Mouse (Mus musculus): ENCODE measurements around the gene Fam198b. TPM values are rescaled to one million over a fixed set of nuclear protein-coding genes. Genes with fewer than 3 reads are reported as not detected.

Gene Fam198b
- polyA plus RNA-seq, 1 experiment from 2014 or later = 17.2 TPM

DNA sequence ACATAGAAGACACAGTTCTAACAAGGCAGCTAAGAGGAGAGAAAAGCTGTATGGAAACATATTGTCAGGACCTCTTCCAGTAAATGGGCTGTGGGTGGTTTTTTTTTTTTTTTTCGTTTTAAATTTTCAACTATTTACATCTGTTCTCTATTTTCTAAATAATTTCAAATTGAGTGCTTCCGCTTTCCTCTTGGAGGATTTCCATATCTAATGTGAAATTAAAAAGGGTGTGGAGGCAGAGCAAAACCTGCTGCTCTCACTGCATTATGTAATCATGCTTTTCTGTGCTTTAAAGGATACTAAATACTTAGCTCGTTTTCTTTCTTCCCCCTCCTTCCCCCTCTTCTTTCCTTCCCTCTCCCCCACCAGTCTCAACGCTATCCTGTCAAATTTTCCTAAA, 35.5 kb upstream of the Fam198b start:
- no peaks in the 10 kb centered on the region for H3K9me3 ChIP-seq (ENCODE audit: control insufficient read depth)
- peak overlapping the region; percentile 42; the same call in 1 of the 2 replicates for H3K4me2 ChIP-seq (replicated peaks; ENCODE audit: low read depth)
- no peaks in the 10 kb centered on the region for H3K36me3 ChIP-seq (ENCODE audit: control insufficient read depth, insufficient read depth)
- no peaks in the 10 kb centered on the region for H3K27me3 ChIP-seq (replicated peaks; ENCODE audit: control insufficient read depth, insufficient read depth, low read length)
- no peak for ATAC-seq
- H3K4me3 ChIP-seq (ENCODE audit: low read depth, low read length) = no peak overlapping the region
- H3K4me1 ChIP-seq (replicated peaks; ENCODE audit: control insufficient read depth, insufficient read depth, low read length) = peaks cover 5% of the 10 kb centered on the region; the same call in 1 of the 2 replicates
- WGBS = 12% methylated on average over 4 of the region's 4 CpGs
- peak overlapping the region; percentile 88 for H3K27ac ChIP-seq (ENCODE audit: low read depth, low read length)
- TF ChIP-seq CTCF (IDR thresholded peaks at IDR 0.05; ENCODE audit: low read depth) = no peak
- no peak overlapping the region for H3K9ac ChIP-seq (ENCODE audit: low read depth, low read length)

GRCm38 (mm10) chr3:79849621-79850020, 34.7 kb upstream of the Fam198b start:
- ATAC-seq = peak; percentile 92
- peak overlapping the region; percentile 88 for H3K27ac ChIP-seq (ENCODE audit: low read depth, low read length)
- peak; percentile 30 for TF ChIP-seq CTCF (IDR thresholded peaks at IDR 0.05; ENCODE audit: low read depth)
- no peaks in the 10 kb centered on the region for H3K36me3 ChIP-seq (ENCODE audit: control insufficient read depth, insufficient read depth)
- H3K9me3 ChIP-seq (ENCODE audit: control insufficient read depth) = no peaks in the 10 kb centered on the region
- no peaks in the 10 kb centered on the region for H3K27me3 ChIP-seq (replicated peaks; ENCODE audit: control insufficient read depth, insufficient read depth, low read length)
- WGBS = 42% methylated on average over 2 of the region's 2 CpGs
- no peak overlapping the region for H3K4me3 ChIP-seq (ENCODE audit: low read depth, low read length)
- peaks cover 5% of the 10 kb centered on the region; the same call in 1 of the 2 replicates for H3K4me1 ChIP-seq (replicated peaks; ENCODE audit: control insufficient read depth, insufficient read depth, low read length)
- H3K4me2 ChIP-seq (replicated peaks; ENCODE audit: low read depth) = no peak overlapping the region
- H3K9ac ChIP-seq (ENCODE audit: low read depth, low read length) = no peak overlapping the region

GRCm38 (mm10) chr3:79850656-79851055, 33.7 kb upstream of the Fam198b start:
- 56% methylated on average over 6 of the region's 6 CpGs for WGBS
- TF ChIP-seq CTCF (IDR thresholded peaks at IDR 0.05; ENCODE audit: low read depth) = no peak
- Histone ChIP-seq H3K4me2 (replicated peaks; ENCODE audit: low read depth) (no peak overlapping the region), H3K36me3 (ENCODE audit: control insufficient read depth, insufficient read depth) (no peaks in the 10 kb centered on the region), H3K4me3 (ENCODE audit: low read depth, low read length) (no peak overlapping the region), H3K27me3 (replicated peaks; ENCODE audit: control insufficient read depth, insufficient read depth, low read length) (no peaks in the 10 kb centered on the region), H3K9ac (ENCODE audit: low read depth, low read length) (no peak overlapping the region), H3K4me1 (replicated peaks; ENCODE audit: control insufficient read depth, insufficient read depth, low read length) (peaks cover 5% of the 10 kb centered on the region; the same call in 1 of the 2 replicates), H3K27ac (ENCODE audit: low read depth, low read length) (no peak overlapping the region), H3K9me3 (ENCODE audit: control insufficient read depth) (no peaks in the 10 kb centered on the region)
- no peak for ATAC-seq

DNA sequence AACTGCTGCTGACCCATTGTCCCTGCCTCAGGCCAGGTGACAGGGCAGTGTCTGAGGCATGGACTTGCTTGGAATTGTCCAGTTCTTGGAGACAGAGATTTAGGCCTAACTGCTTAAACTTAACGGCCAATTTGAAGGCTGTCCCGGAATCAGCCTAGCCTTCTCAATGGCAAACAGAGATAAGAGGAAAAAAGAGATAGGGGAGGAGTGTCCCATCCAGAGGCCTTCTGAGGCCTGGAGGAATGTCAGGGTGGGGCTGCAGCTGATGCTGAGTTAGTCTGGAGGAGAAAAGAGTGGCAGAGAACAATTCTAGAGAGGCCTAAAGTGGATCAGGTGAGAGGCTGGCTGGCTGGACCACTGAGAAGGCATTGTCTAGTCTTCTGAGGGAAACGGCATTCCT, 32.2 kb upstream of the Fam198b start:
- H3K4me1 ChIP-seq (replicated peaks; ENCODE audit: control insufficient read depth, insufficient read depth, low read length) = peaks cover 5% of the 10 kb centered on the region; the same call in 1 of the 2 replicates
- H3K4me3 ChIP-seq (ENCODE audit: low read depth, low read length) = no peak overlapping the region
- H3K27me3 ChIP-seq (replicated peaks; ENCODE audit: control insufficient read depth, insufficient read depth, low read length) = no peaks in the 10 kb centered on the region
- no peak for TF ChIP-seq CTCF (IDR thresholded peaks at IDR 0.05; ENCODE audit: low read depth)
- H3K4me2 ChIP-seq (replicated peaks; ENCODE audit: low read depth) = no peak overlapping the region
- 33% methylated on average over 3 of the region's 3 CpGs for WGBS
- H3K27ac ChIP-seq (ENCODE audit: low read depth, low read length) = peak overlapping the region; percentile 84
- no peak; the same call in 1 of the 2 replicates for ATAC-seq
- H3K9ac ChIP-seq (ENCODE audit: low read depth, low read length) = no peak overlapping the region
- H3K36me3 ChIP-seq (ENCODE audit: control insufficient read depth, insufficient read depth) = no peaks in the 10 kb centered on the region
- no peaks in the 10 kb centered on the region for H3K9me3 ChIP-seq (ENCODE audit: control insufficient read depth)

- H3K4me2 ChIP-seq (replicated peaks; ENCODE audit: low read depth) = no peak within 1 kb of the TSS
- TF ChIP-seq CTCF (IDR thresholded peaks at IDR 0.05; ENCODE audit: low read depth) = no peak
- no peaks in the 10 kb centered on the region for H3K27me3 ChIP-seq (replicated peaks; ENCODE audit: control insufficient read depth, insufficient read depth, low read length)
- H3K27ac ChIP-seq (ENCODE audit: low read depth, low read length) = peak within 1 kb of the TSS; percentile 84
- H3K9ac ChIP-seq (ENCODE audit: low read depth, low read length) = no peak within 1 kb of the TSS
- no peaks in the 10 kb centered on the region for H3K9me3 ChIP-seq (ENCODE audit: control insufficient read depth)
- WGBS = 38% methylated on average over 8 of the region's 8 CpGs
- peaks cover 5% of the 10 kb centered on the region; the same call in 1 of the 2 replicates for H3K4me1 ChIP-seq (replicated peaks; ENCODE audit: control insufficient read depth, insufficient read depth, low read length)
- no peak within 1 kb of the TSS for H3K4me3 ChIP-seq (ENCODE audit: low read depth, low read length)
- peak; percentile 28 for ATAC-seq
- no peaks in the 10 kb centered on the region for H3K36me3 ChIP-seq (ENCODE audit: control insufficient read depth, insufficient read depth)
These were observed 31.6 kb upstream of the Fam198b start, which contains the start of gene Tmem144 for GRCm38 (mm10) chr3:79852654-79853166. TSS of gene Tmem144 (minus strand) at chr3:79852773.

DNA sequence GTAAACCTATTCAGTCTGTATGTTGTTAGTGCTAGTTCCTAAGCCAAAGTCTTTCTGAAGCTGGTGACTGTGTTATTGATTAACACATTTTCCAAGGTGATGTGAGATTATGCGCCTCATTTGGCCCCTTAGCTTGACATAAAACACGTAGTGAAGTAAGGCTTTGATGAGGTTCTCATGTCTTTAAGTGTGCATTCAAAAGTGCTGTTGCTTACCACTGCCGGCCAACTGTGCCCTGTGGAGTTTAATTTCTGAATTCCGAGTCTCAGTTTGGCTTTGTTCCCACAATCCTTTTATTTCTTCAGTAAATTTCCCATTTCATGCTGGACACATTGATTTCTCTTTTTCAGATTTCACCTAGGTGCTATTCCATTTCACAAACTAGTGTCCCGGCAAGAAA, 26.6 kb upstream of the Fam198b start:
- Histone ChIP-seq H3K9me3 (ENCODE audit: control insufficient read depth) (no peaks in the 10 kb centered on the region), H3K27ac (ENCODE audit: low read depth, low read length) (no peak overlapping the region), H3K36me3 (ENCODE audit: control insufficient read depth, insufficient read depth) (no peaks in the 10 kb centered on the region), H3K4me2 (replicated peaks; ENCODE audit: low read depth) (no peak overlapping the region), H3K4me3 (ENCODE audit: low read depth, low read length) (no peak overlapping the region), H3K27me3 (replicated peaks; ENCODE audit: control insufficient read depth, insufficient read depth, low read length) (no peaks in the 10 kb centered on the region), H3K9ac (ENCODE audit: low read depth, low read length) (no peak overlapping the region), H3K4me1 (replicated peaks; ENCODE audit: control insufficient read depth, insufficient read depth, low read length) (no peaks in the 10 kb centered on the region)
- 51% methylated on average over 5 of the region's 5 CpGs for WGBS
- no peak for TF ChIP-seq CTCF (IDR thresholded peaks at IDR 0.05; ENCODE audit: low read depth)
- 0 out of 2 replicates have a peak, but pooled peaks have one; percentile 20 for ATAC-seq

Measured in intestine, postnatal 0 days (tissue).